Mouse (Mus musculus): Measurements from ENCODE around the gene Tmem201. TPM values are rescaled to one million over a fixed set of nuclear protein-coding genes. Genes with fewer than 3 reads are reported as not detected.
A peak's percentile ranks its signal among the peaks of the same experiment; 100 is the strongest.

Gene Tmem201
- polyA plus RNA-seq, 1 experiment from 2014 or later = 20.7 TPM

DNA sequence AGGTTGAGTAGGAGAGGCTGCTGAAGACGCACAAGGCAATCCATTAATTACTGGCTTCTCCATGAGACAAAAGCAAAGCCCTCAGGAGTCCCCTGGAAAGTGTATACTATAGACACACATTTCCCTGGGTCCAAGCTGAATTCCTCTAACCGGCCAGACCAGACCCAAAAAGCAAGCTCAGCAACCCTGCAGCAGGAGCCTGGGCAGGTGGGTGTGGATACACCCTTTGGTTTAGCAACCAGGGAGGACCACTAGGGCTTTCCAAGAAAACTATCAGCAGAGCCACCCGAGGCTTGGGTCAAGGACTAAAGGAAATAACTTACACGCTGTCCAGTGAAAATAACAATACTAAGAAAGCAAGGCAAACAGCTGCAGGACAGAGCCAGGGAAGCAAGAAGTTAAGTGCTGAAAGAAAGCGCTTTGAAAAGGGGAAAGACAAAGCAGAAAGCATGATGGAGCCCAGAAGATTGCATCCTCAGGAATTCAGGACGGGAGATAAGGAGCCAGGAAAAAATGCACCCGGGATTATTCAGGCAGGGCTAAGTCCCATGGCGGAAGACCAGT is 62.9 kb downstream of the Tmem201 start:
- H3K9me3 ChIP-seq (ENCODE audit: control insufficient read depth, low read length) = no peaks in the 10 kb centered on the region
- no peak overlapping the region for H3K27ac ChIP-seq (replicated peaks; ENCODE audit: low read depth, low read length)
- WGBS = 13% methylated on average over 8 of the region's 8 CpGs
- H3K9ac ChIP-seq (ENCODE audit: low read depth, low read length) = peak overlapping the region; percentile 56
- peaks cover 18% of the 10 kb centered on the region for H3K27me3 ChIP-seq (replicated peaks; ENCODE audit: control insufficient read depth, insufficient read depth, low read length)
- no peaks in the 10 kb centered on the region for H3K36me3 ChIP-seq (ENCODE audit: control insufficient read depth, insufficient read depth, low read length)
- ATAC-seq (ENCODE audit: low read depth) (no peak), DNase-seq (ENCODE audit: low spot score) (no peak)
- no peaks in the 10 kb centered on the region for H3K4me1 ChIP-seq (ENCODE audit: control insufficient read depth, insufficient read depth, low read length)
- H3K4me3 ChIP-seq (ENCODE audit: low read depth, low read length) = peak overlapping the region; percentile 53
- peak overlapping the region; percentile 95 for H3K4me2 ChIP-seq (ENCODE audit: low read depth, low read length)

GRCm38 (mm10) chr4:149672747-149673146 is 65.1 kb downstream of the Tmem201 start:
- Histone ChIP-seq H3K9ac (ENCODE audit: low read depth, low read length) (no peak overlapping the region), H3K27me3 (replicated peaks; ENCODE audit: control insufficient read depth, insufficient read depth, low read length) (peaks cover 18% of the 10 kb centered on the region), H3K36me3 (ENCODE audit: control insufficient read depth, insufficient read depth, low read length) (no peaks in the 10 kb centered on the region), H3K9me3 (ENCODE audit: control insufficient read depth, low read length) (no peaks in the 10 kb centered on the region), H3K4me3 (ENCODE audit: low read depth, low read length) (no peak overlapping the region), H3K27ac (replicated peaks; ENCODE audit: low read depth, low read length) (no peak overlapping the region), H3K4me2 (ENCODE audit: low read depth, low read length) (no peak overlapping the region), H3K4me1 (ENCODE audit: control insufficient read depth, insufficient read depth, low read length) (no peaks in the 10 kb centered on the region)
- DNase-seq (ENCODE audit: low spot score) = no peak
- WGBS = 89% methylated on average over 5 of the region's 5 CpGs
- ATAC-seq (ENCODE audit: low read depth) = no peak

DNA sequence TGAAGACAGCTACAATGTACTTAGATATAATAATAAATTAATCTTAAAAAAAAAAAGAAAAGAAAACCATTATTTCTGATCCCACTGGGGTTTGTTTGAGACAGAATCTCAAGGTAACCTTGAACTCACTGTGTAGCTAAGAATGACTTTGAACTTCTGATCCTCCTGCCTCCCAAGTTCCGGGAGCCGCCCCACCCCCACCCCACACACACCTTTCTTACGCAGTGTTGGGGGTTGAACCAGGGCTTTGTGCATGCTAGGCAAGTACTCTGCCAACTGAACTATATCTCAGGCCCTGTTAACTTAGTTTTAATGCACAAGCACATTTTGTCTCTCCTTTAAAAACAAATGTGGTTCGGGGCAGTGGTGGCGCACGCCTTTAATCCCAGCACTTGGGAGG is 66.7 kb downstream of the Tmem201 start:
- no peak for ATAC-seq (ENCODE audit: low read depth)
- Histone ChIP-seq H3K27me3 (replicated peaks; ENCODE audit: control insufficient read depth, insufficient read depth, low read length) (peaks cover 18% of the 10 kb centered on the region), H3K9me3 (ENCODE audit: control insufficient read depth, low read length) (no peaks in the 10 kb centered on the region), H3K36me3 (ENCODE audit: control insufficient read depth, insufficient read depth, low read length) (no peaks in the 10 kb centered on the region), H3K27ac (replicated peaks; ENCODE audit: low read depth, low read length) (no peak overlapping the region), H3K4me3 (ENCODE audit: low read depth, low read length) (no peak overlapping the region), H3K4me1 (ENCODE audit: control insufficient read depth, insufficient read depth, low read length) (no peaks in the 10 kb centered on the region), H3K9ac (ENCODE audit: low read depth, low read length) (no peak overlapping the region), H3K4me2 (ENCODE audit: low read depth, low read length) (no peak overlapping the region)
- WGBS = 98% methylated on average over 6 of the region's 6 CpGs
- DNase-seq (ENCODE audit: low spot score) = no peak

DNA sequence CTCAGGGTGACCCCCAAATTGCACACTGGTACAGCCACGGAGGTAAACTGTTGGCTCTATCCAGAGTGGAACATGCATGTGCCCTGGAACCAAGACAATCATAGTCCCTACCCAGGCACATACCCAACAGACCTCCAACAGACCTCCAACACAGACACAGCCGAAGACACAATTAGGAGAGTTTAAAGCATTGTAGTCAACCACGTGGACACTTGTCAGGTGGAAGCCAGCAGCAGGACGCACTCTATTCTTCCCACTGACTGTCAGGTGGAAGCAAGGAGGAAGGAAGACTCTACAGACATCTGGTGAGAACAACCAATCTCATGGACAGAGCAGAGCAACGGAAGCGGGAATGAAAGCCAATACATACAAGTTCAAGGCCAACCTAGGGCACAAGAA is 72.2 kb downstream of the Tmem201 start:
- no peaks in the 10 kb centered on the region for H3K27me3 ChIP-seq (replicated peaks; ENCODE audit: control insufficient read depth, insufficient read depth, low read length)
- ATAC-seq (ENCODE audit: low read depth) (no peak), DNase-seq (ENCODE audit: low spot score) (no peak)
- H3K4me1 ChIP-seq (ENCODE audit: control insufficient read depth, insufficient read depth, low read length) = no peaks in the 10 kb centered on the region
- H3K9me3 ChIP-seq (ENCODE audit: control insufficient read depth, low read length) = no peaks in the 10 kb centered on the region
- 85% methylated on average over 6 of the region's 6 CpGs for WGBS
- no peak overlapping the region for H3K4me2 ChIP-seq (ENCODE audit: low read depth, low read length)
- no peak overlapping the region for H3K27ac ChIP-seq (replicated peaks; ENCODE audit: low read depth, low read length)
- no peak overlapping the region for H3K9ac ChIP-seq (ENCODE audit: low read depth, low read length)
- H3K36me3 ChIP-seq (ENCODE audit: control insufficient read depth, insufficient read depth, low read length) = no peaks in the 10 kb centered on the region
- H3K4me3 ChIP-seq (ENCODE audit: low read depth, low read length) = no peak overlapping the region

Other genes starting within 250 kb of the Tmem201 start
- gene Ctnnbip1, start 219.8 kb downstream of the Tmem201 start, polyA plus RNA-seq (2014; fragmentation: Nextera tagmentation; extraction: Ambion mirVana) = 68.7 and 81.8 TPM in 2 replicates
- gene Clstn1, start 151.6 kb downstream of the Tmem201 start, polyA plus RNA-seq (2014; fragmentation: Nextera tagmentation; extraction: Ambion mirVana) = 51.4 and 52.0 TPM in 2 replicates
- 6.0 TPM in 2 replicates for gene Pik3cd, start 35.5 kb downstream of the Tmem201 start, polyA plus RNA-seq (2014; fragmentation: Nextera tagmentation; extraction: Ambion mirVana)
- gene Slc25a33, start 36.2 kb upstream of the Tmem201 start, polyA plus RNA-seq (2014; fragmentation: Nextera tagmentation; extraction: Ambion mirVana) = 10.6 and 10.9 TPM in 2 replicates
- 16.3 and 19.6 TPM in 2 replicates for gene Spsb1, start 217.0 kb upstream of the Tmem201 start, polyA plus RNA-seq (2014; fragmentation: Nextera tagmentation; extraction: Ambion mirVana)